Mouse (Mus musculus): ENCODE results near the gene Pcyox1. TPM values are rescaled to one million over a fixed set of nuclear protein-coding genes. Genes with fewer than 3 reads are reported as not detected.
"Not testable (repeated sequence)": the region's sequence is repeated elsewhere in the genome, so short reads cannot be mapped to it uniquely, and the experiment has no call there.

The Pcyox1 gene
- polyA plus RNA-seq, 1 experiment from 2014 or later, result 83.5 TPM

GRCm38 (mm10) chr6:86356956-86357355, 40.0 kb downstream of the Pcyox1 start:
- Histone ChIP-seq H3K4me1 (ENCODE audit: insufficient read depth) (no peaks in the 10 kb centered on the region), H3K9me3 (ENCODE audit: low read depth, low read length) (no peaks in the 10 kb centered on the region), H3K4me3 (ENCODE audit: low read depth, low read length) (no peak overlapping the region), H3K4me2 (no peak overlapping the region), H3K9ac (no peak overlapping the region), H3K27ac (ENCODE audit: low read depth) (no peak overlapping the region), H3K36me3 (ENCODE audit: insufficient read depth) (no peaks in the 10 kb centered on the region), H3K27me3 (ENCODE audit: insufficient read depth, low read length) (no peaks in the 10 kb centered on the region)
- 72% methylated on average over 9 of the region's 9 CpGs for WGBS
- ATAC-seq (ENCODE audit: insufficient read depth) (no peak), DNase-seq (no peak)
- no peak for TF ChIP-seq CTCF (IDR thresholded peaks at IDR 0.05; ENCODE audit: low read depth)

- ATAC-seq (ENCODE audit: insufficient read depth) (no peak), DNase-seq (no peak)
- Histone ChIP-seq H3K9me3 (ENCODE audit: low read depth, low read length) (no peaks in the 10 kb centered on the region), H3K27ac (ENCODE audit: low read depth) (no peak overlapping the region), H3K9ac (no peak overlapping the region), H3K4me1 (ENCODE audit: insufficient read depth) (no peaks in the 10 kb centered on the region), H3K4me3 (ENCODE audit: low read depth, low read length) (no peak overlapping the region), H3K4me2 (no peak overlapping the region), H3K36me3 (ENCODE audit: insufficient read depth) (no peaks in the 10 kb centered on the region), H3K27me3 (ENCODE audit: insufficient read depth, low read length) (no peaks in the 10 kb centered on the region)
- no peak for TF ChIP-seq CTCF (IDR thresholded peaks at IDR 0.05; ENCODE audit: low read depth)
- WGBS, result 56% methylated on average over 3 of the region's 3 CpGs
These were observed 42.0 kb downstream of the Pcyox1 start for GRCm38 (mm10) chr6:86354948-86355347.

GRCm38 (mm10) chr6:86349257-86349656, 47.7 kb downstream of the Pcyox1 start:
- Histone ChIP-seq H3K9ac (no peak overlapping the region), H3K36me3 (ENCODE audit: insufficient read depth) (no peaks in the 10 kb centered on the region), H3K4me1 (ENCODE audit: insufficient read depth) (no peaks in the 10 kb centered on the region), H3K27me3 (ENCODE audit: insufficient read depth, low read length) (no peaks in the 10 kb centered on the region), H3K27ac (ENCODE audit: low read depth) (no peak overlapping the region), H3K4me2 (no peak overlapping the region), H3K4me3 (ENCODE audit: low read depth, low read length) (no peak overlapping the region), H3K9me3 (ENCODE audit: low read depth, low read length) (no peaks in the 10 kb centered on the region)
- ATAC-seq (ENCODE audit: insufficient read depth), result no peak
- peak; percentile 38 for DNase-seq
- peak; percentile 60 for TF ChIP-seq CTCF (IDR thresholded peaks at IDR 0.05; ENCODE audit: low read depth)
- WGBS, result 69% methylated on average over 7 of the region's 7 CpGs

- no peak overlapping the region for H3K27ac ChIP-seq (ENCODE audit: low read depth)
- no peak overlapping the region for H3K4me3 ChIP-seq (ENCODE audit: low read depth, low read length)
- DNase-seq, result no peak
- H3K9me3 ChIP-seq (ENCODE audit: low read depth, low read length), result no peaks in the 10 kb centered on the region
- 33% methylated on average over 2 of the region's 2 CpGs for WGBS
- H3K4me1 ChIP-seq (ENCODE audit: insufficient read depth), result no peaks in the 10 kb centered on the region
- no peaks in the 10 kb centered on the region for H3K36me3 ChIP-seq (ENCODE audit: insufficient read depth)
- no peak overlapping the region for H3K4me2 ChIP-seq
- TF ChIP-seq CTCF (IDR thresholded peaks at IDR 0.05; ENCODE audit: low read depth), result no peak
- H3K9ac ChIP-seq, result no peak overlapping the region
- H3K27me3 ChIP-seq (ENCODE audit: insufficient read depth, low read length), result no peaks in the 10 kb centered on the region
- ATAC-seq (ENCODE audit: insufficient read depth), result no peak
These were observed 50.9 kb downstream of the Pcyox1 start for GRCm38 (mm10) chr6:86346063-86346462.

- TF ChIP-seq CTCF (IDR thresholded peaks at IDR 0.05; ENCODE audit: low read depth), result no peak
- 26% methylated on average over 7 of the region's 7 CpGs for WGBS
- no peak overlapping the region for H3K9ac ChIP-seq
- H3K4me3 ChIP-seq (ENCODE audit: low read depth, low read length), result no peak overlapping the region
- no peak overlapping the region for H3K27ac ChIP-seq (ENCODE audit: low read depth)
- ATAC-seq (ENCODE audit: insufficient read depth), result no peak
- H3K9me3 ChIP-seq (ENCODE audit: low read depth, low read length), result no peaks in the 10 kb centered on the region
- H3K4me1 ChIP-seq (ENCODE audit: insufficient read depth), result no peaks in the 10 kb centered on the region
- H3K4me2 ChIP-seq, result no peak overlapping the region
- no peaks in the 10 kb centered on the region for H3K27me3 ChIP-seq (ENCODE audit: insufficient read depth, low read length)
- DNase-seq, result no peak
- no peaks in the 10 kb centered on the region for H3K36me3 ChIP-seq (ENCODE audit: insufficient read depth)
These were observed 53.3 kb downstream of the Pcyox1 start for GRCm38 (mm10) chr6:86343656-86344055.

GRCm38 (mm10) chr6:86336340-86336739, 60.6 kb downstream of the Pcyox1 start:
- H3K4me1 ChIP-seq (ENCODE audit: insufficient read depth); H3K27ac ChIP-seq (ENCODE audit: low read depth); H3K9me3 ChIP-seq (ENCODE audit: low read depth, low read length); H3K4me2 ChIP-seq; ATAC-seq (ENCODE audit: insufficient read depth); H3K36me3 ChIP-seq (ENCODE audit: insufficient read depth); H3K4me3 ChIP-seq (ENCODE audit: low read depth, low read length); DNase-seq; H3K27me3 ChIP-seq (ENCODE audit: insufficient read depth, low read length); H3K9ac ChIP-seq: not testable (repeated sequence)
- WGBS, result 83% methylated on average over 4 of the region's 4 CpGs

Other genes starting within 250 kb of the Pcyox1 start
- 4.4 and 4.9 TPM in 2 replicates for gene Tgfa, start 201.9 kb downstream of the Pcyox1 start, polyA plus RNA-seq (2014; fragmentation: Nextera tagmentation; extraction: Ambion mirVana)
- gene Fam136a, start 31.5 kb downstream of the Pcyox1 start, polyA plus RNA-seq (2014; fragmentation: Nextera tagmentation; extraction: Ambion mirVana), result 129 and 130 TPM in 2 replicates
- 723 and 735 TPM in 2 replicates for gene Snrpg, start 25.9 kb downstream of the Pcyox1 start, polyA plus RNA-seq (2014; fragmentation: Nextera tagmentation; extraction: Ambion mirVana)
- gene Tia1, start 7.1 kb upstream of the Pcyox1 start, polyA plus RNA-seq (2014; fragmentation: Nextera tagmentation; extraction: Ambion mirVana), result 208 and 219 TPM in 2 replicates
- 0.72 TPM in 1 of 2 replicates, not detected in the other for gene Gm44790, start 29.5 kb upstream of the Pcyox1 start, polyA plus RNA-seq (2014; fragmentation: Nextera tagmentation; extraction: Ambion mirVana)
- 22.2 and 24.3 TPM in 2 replicates for gene C87436, start 41.2 kb upstream of the Pcyox1 start, polyA plus RNA-seq (2014; fragmentation: Nextera tagmentation; extraction: Ambion mirVana)
- 552 and 588 TPM in 2 replicates for gene Pcbp1, start 129.2 kb upstream of the Pcyox1 start, polyA plus RNA-seq (2014; fragmentation: Nextera tagmentation; extraction: Ambion mirVana)
- gene Asprv1, start 231.0 kb upstream of the Pcyox1 start, polyA plus RNA-seq (2014; fragmentation: Nextera tagmentation; extraction: Ambion mirVana), result 0.42 and 0.60 TPM in 2 replicates

Measured in lung, embryonic 14.5 days (tissue).